Mouse (Mus musculus) heart, postnatal 36 days (tissue): Measurements from ENCODE around the gene Jph3. TPM values are rescaled to one million over a fixed set of nuclear protein-coding genes. Genes with fewer than 3 reads are reported as not detected.

ENCODE experiments used
- DNase-seq, 2 experiments: peaks; one replicate each; pipeline ENCODE4 v3.0.0; 2021 to 2022
- intact Hi-C: fragments of 180-260 bp; cut with DNase I; formaldehyde crosslinking; loops from one replicate; pipeline ENCODE4 v1.15.1; 2025
- total RNA-seq, 2 experiments: library from RNA; stranded (reverse); gene quantifications; 2 replicates each; pipeline ENCODE4 v1.2.3; 2021

The Jph3 gene
- total RNA-seq, 2 experiments from 2014 or later = 0.08 TPM; not detected in 1

GRCm38 (mm10) chr8:121828376-121829023 is 99.1 kb downstream of the Jph3 start:
- DNase-seq = no peak
- intact Hi-C loops = no loop called here

GRCm38 (mm10) chr8:121829048-121829776 is 99.8 kb downstream of the Jph3 start, which contains the start of gene Klhdc4:
TSS of gene Klhdc4 (minus strand) at chr8:121829569.
- peak; percentile 90 for DNase-seq
- intact Hi-C loops = no loop called here

- intact Hi-C loops = loop anchor here (5.0 kb wide), 2 partner anchors 113 to 283 kb away; no protein-coding TSS in a partner anchor
- DNase-seq = no peak
These were observed 100.4 kb downstream of the Jph3 start for GRCm38 (mm10) chr8:121829777-121830362.

GRCm38 (mm10) chr8:121832061-121832460 is 102.6 kb downstream of the Jph3 start:
- DNase-seq = no peak
- intact Hi-C loops = loop anchor here (5.0 kb wide), 2 partner anchors 115 to 285 kb away; no protein-coding TSS in a partner anchor

- peak; percentile 60 to 78 for DNase-seq
- intact Hi-C loops = loop anchor here (5.0 kb wide), 2 partner anchors 115 to 285 kb away; no protein-coding TSS in a partner anchor
These were observed 103.1 kb downstream of the Jph3 start for GRCm38 (mm10) chr8:121832503-121832902.

- peak in 1 of 2 experiments; percentile 31 for DNase-seq
- intact Hi-C loops = no loop called here
These were observed 111.8 kb downstream of the Jph3 start for GRCm38 (mm10) chr8:121841242-121841641.

GRCm38 (mm10) chr8:121842064-121842955 is 112.9 kb downstream of the Jph3 start:
- intact Hi-C loops = no loop called here
- DNase-seq = no peak

- no peak for DNase-seq
- intact Hi-C loops = no loop called here
These were observed 113.8 kb downstream of the Jph3 start for GRCm38 (mm10) chr8:121843184-121843733.

Other genes starting within 250 kb of the Jph3 start
- not detected for gene 1700018B08Rik, start 185.3 kb upstream of the Jph3 start, total RNA-seq
- 100 to 1,000 TPM; 122 to 133 TPM for gene Fbxo31, start 150.8 kb upstream of the Jph3 start, total RNA-seq
- 100 to 1,000 TPM; 266 to 268 TPM for gene Map1lc3b, start 139.3 kb upstream of the Jph3 start, total RNA-seq
- 10 to 100 TPM; 25.3 to 33.1 TPM for gene Zcchc14, start 76.7 kb upstream of the Jph3 start, total RNA-seq
- 10 to 100 TPM; 12.2 to 12.3 TPM for gene Klhdc4, start 99.9 kb downstream of the Jph3 start, total RNA-seq
- 1 to 10 TPM; 3.1 to 3.6 TPM for gene Slc7a5, start 178.1 kb downstream of the Jph3 start, total RNA-seq
- gene Car5a, start 215.3 kb downstream of the Jph3 start, total RNA-seq = not detected
- 10 to 100 TPM in 1 of 2 experiments, 1 to 10 TPM in 1; 8.5 to 19.2 TPM for gene Banp, start 220.1 kb downstream of the Jph3 start, total RNA-seq